Mouse (Mus musculus): ENCODE measurements around the gene Ccdc158. TPM values are rescaled to one million over a fixed set of nuclear protein-coding genes. Genes with fewer than 3 reads are reported as not detected.

The Ccdc158 gene
- polyA plus RNA-seq, 1 experiment, result 0.21 TPM

DNA sequence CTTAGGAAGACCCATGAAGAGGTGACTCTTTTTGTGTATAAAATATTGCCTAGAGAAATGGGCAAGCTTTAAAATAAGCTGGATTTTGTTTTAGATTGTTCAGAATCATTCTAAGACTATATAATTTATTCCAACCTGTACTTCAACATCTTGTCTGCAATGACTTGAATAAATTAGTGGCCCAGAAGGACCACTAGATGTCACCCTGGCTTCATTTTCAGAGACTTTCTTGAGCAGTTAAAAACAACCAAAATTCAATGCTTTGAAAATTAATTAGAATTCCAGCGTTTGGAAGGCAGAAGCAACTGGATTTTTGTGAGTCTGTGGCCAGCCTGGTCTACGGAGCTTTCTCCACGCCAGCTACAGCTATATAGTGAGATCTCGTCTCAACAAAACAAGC, 4.4 kb upstream of the Ccdc158 start:
- H3K27me3 ChIP-seq (ENCODE audit: control insufficient read depth, insufficient read depth, low read length), result peaks cover 9% of the 10 kb centered on the region; the same call in 1 of the 2 replicates
- H3K4me3 ChIP-seq (ENCODE audit: extremely low read depth, insufficient read depth, insufficient read length), result no peak overlapping the region
- no peaks in the 10 kb centered on the region for H3K36me3 ChIP-seq (ENCODE audit: control insufficient read depth, insufficient read depth, low read length)
- 38% methylated on average over 4 of the region's 4 CpGs for WGBS
- peaks cover 8% of the 10 kb centered on the region for H3K4me1 ChIP-seq (ENCODE audit: control insufficient read depth, insufficient read depth, insufficient read length)
- no peak for DNase-seq (ENCODE audit: low read depth in 1 of 2, low spot score in 2 of 2)
- TF ChIP-seq POLR2A (IDR thresholded peaks at IDR 0.05; ENCODE audit: low read depth, low read length), result no peak
- no peak for TF ChIP-seq CTCF (IDR thresholded peaks at IDR 0.05; ENCODE audit: extremely low read depth, insufficient read depth, insufficient read length, insufficient replicate concordance)
- H3K27ac ChIP-seq (ENCODE audit: insufficient read depth, low read length), result no peak overlapping the region

GRCm38 (mm10) chr5:92675574-92675920, 476 bp upstream of the Ccdc158 start:
- Histone ChIP-seq H3K27me3 (ENCODE audit: control insufficient read depth, insufficient read depth, low read length) (0 out of 2 replicates have a peak, but pooled peaks cover 2% of the 10 kb centered on the region), H3K4me1 (ENCODE audit: control insufficient read depth, insufficient read depth, insufficient read length) (peaks cover 8% of the 10 kb centered on the region), H3K27ac (ENCODE audit: insufficient read depth, low read length) (no peak overlapping the region), H3K4me3 (ENCODE audit: extremely low read depth, insufficient read depth, insufficient read length) (peak overlapping the region; percentile 50), H3K36me3 (ENCODE audit: control insufficient read depth, insufficient read depth, low read length) (no peaks in the 10 kb centered on the region)
- no peak for DNase-seq (ENCODE audit: low read depth in 1 of 2, low spot score in 2 of 2)
- 5% methylated on average over 9 of the region's 9 CpGs for WGBS
- no peak for TF ChIP-seq POLR2A (IDR thresholded peaks at IDR 0.05; ENCODE audit: low read depth, low read length)
- no peak for TF ChIP-seq CTCF (IDR thresholded peaks at IDR 0.05; ENCODE audit: extremely low read depth, insufficient read depth, insufficient read length, insufficient replicate concordance)

GRCm38 (mm10) chr5:92666860-92667259, 8.2 kb downstream of the Ccdc158 start:
- no peaks in the 10 kb centered on the region for H3K36me3 ChIP-seq (ENCODE audit: control insufficient read depth, insufficient read depth, low read length)
- TF ChIP-seq CTCF (IDR thresholded peaks at IDR 0.05; ENCODE audit: extremely low read depth, insufficient read depth, insufficient read length, insufficient replicate concordance), result no peak
- no peak for TF ChIP-seq POLR2A (IDR thresholded peaks at IDR 0.05; ENCODE audit: low read depth, low read length)
- no peak overlapping the region for H3K4me3 ChIP-seq (ENCODE audit: extremely low read depth, insufficient read depth, insufficient read length)
- WGBS, result 71% methylated on average over 5 of the region's 5 CpGs
- no peaks in the 10 kb centered on the region for H3K27me3 ChIP-seq (ENCODE audit: control insufficient read depth, insufficient read depth, low read length)
- DNase-seq (ENCODE audit: low read depth in 1 of 2, low spot score in 2 of 2), result no peak
- H3K27ac ChIP-seq (ENCODE audit: insufficient read depth, low read length), result no peak overlapping the region
- no peaks in the 10 kb centered on the region for H3K4me1 ChIP-seq (ENCODE audit: control insufficient read depth, insufficient read depth, insufficient read length)

GRCm38 (mm10) chr5:92664321-92664720, 10.8 kb downstream of the Ccdc158 start:
- 86% methylated on average over 2 of the region's 2 CpGs for WGBS
- Histone ChIP-seq H3K27me3 (ENCODE audit: control insufficient read depth, insufficient read depth, low read length) (no peaks in the 10 kb centered on the region), H3K27ac (ENCODE audit: insufficient read depth, low read length) (no peak overlapping the region), H3K36me3 (ENCODE audit: control insufficient read depth, insufficient read depth, low read length) (no peaks in the 10 kb centered on the region), H3K4me3 (ENCODE audit: extremely low read depth, insufficient read depth, insufficient read length) (no peak overlapping the region), H3K4me1 (ENCODE audit: control insufficient read depth, insufficient read depth, insufficient read length) (no peaks in the 10 kb centered on the region)
- DNase-seq (ENCODE audit: low read depth in 1 of 2, low spot score in 2 of 2), result no peak
- TF ChIP-seq POLR2A (IDR thresholded peaks at IDR 0.05; ENCODE audit: low read depth, low read length) (no peak), CTCF (IDR thresholded peaks at IDR 0.05; ENCODE audit: extremely low read depth, insufficient read depth, insufficient read length, insufficient replicate concordance) (no peak)

GRCm38 (mm10) chr5:92656256-92656655, 18.8 kb downstream of the Ccdc158 start:
- H3K4me3 ChIP-seq (ENCODE audit: extremely low read depth, insufficient read depth, insufficient read length), result no peak overlapping the region
- TF ChIP-seq CTCF (IDR thresholded peaks at IDR 0.05; ENCODE audit: extremely low read depth, insufficient read depth, insufficient read length, insufficient replicate concordance) (peak; percentile 62; the same call in 1 of the 2 replicates), POLR2A (IDR thresholded peaks at IDR 0.05; ENCODE audit: low read depth, low read length) (no peak)
- no peak overlapping the region for H3K27ac ChIP-seq (ENCODE audit: insufficient read depth, low read length)
- H3K36me3 ChIP-seq (ENCODE audit: control insufficient read depth, insufficient read depth, low read length), result no peaks in the 10 kb centered on the region
- H3K27me3 ChIP-seq (ENCODE audit: control insufficient read depth, insufficient read depth, low read length), result no peaks in the 10 kb centered on the region
- peak; percentile 26 to 71 for DNase-seq (ENCODE audit: low read depth in 1 of 2, low spot score in 2 of 2)
- H3K4me1 ChIP-seq (ENCODE audit: control insufficient read depth, insufficient read depth, insufficient read length), result no peaks in the 10 kb centered on the region
- 0% methylated on average over 1 of the region's 1 CpGs for WGBS

DNA sequence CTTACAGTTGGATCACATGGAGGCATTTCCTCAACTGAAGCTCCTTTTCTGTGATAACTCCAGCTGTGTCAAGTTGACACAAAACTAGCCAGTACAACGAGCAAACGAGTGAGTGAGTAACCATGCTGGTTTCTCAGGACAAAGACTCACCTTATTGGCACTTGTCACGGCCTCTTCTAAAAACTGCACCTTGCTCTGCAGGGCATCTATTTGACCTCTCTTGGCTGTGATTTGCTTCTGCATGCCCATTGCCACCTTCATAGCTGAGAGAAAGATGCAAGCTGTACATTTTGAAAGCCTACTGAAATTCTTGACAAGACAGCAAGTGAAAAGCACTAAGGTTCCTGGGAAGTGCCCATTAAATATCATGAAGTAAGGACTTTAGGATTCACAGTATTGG, 34.2 kb downstream of the Ccdc158 start:
- Histone ChIP-seq H3K4me3 (ENCODE audit: extremely low read depth, insufficient read depth, insufficient read length) (no peak overlapping the region), H3K27me3 (ENCODE audit: control insufficient read depth, insufficient read depth, low read length) (no peaks in the 10 kb centered on the region), H3K36me3 (ENCODE audit: control insufficient read depth, insufficient read depth, low read length) (no peaks in the 10 kb centered on the region), H3K27ac (ENCODE audit: insufficient read depth, low read length) (no peak overlapping the region), H3K4me1 (ENCODE audit: control insufficient read depth, insufficient read depth, insufficient read length) (no peaks in the 10 kb centered on the region)
- no peak for TF ChIP-seq POLR2A (IDR thresholded peaks at IDR 0.05; ENCODE audit: low read depth, low read length)
- no peak for TF ChIP-seq CTCF (IDR thresholded peaks at IDR 0.05; ENCODE audit: extremely low read depth, insufficient read depth, insufficient read length, insufficient replicate concordance)
- DNase-seq (ENCODE audit: low read depth in 1 of 2, low spot score in 2 of 2), result no peak
- WGBS, result 91% methylated on average over 3 of the region's 3 CpGs

- H3K4me1 ChIP-seq (ENCODE audit: control insufficient read depth, insufficient read depth, insufficient read length), result no peaks in the 10 kb centered on the region
- no peak overlapping the region for H3K4me3 ChIP-seq (ENCODE audit: extremely low read depth, insufficient read depth, insufficient read length)
- H3K36me3 ChIP-seq (ENCODE audit: control insufficient read depth, insufficient read depth, low read length), result no peaks in the 10 kb centered on the region
- no peak overlapping the region for H3K27ac ChIP-seq (ENCODE audit: insufficient read depth, low read length)
- no peak for TF ChIP-seq CTCF (IDR thresholded peaks at IDR 0.05; ENCODE audit: extremely low read depth, insufficient read depth, insufficient read length, insufficient replicate concordance)
- TF ChIP-seq POLR2A (IDR thresholded peaks at IDR 0.05; ENCODE audit: low read depth, low read length), result no peak
- DNase-seq (ENCODE audit: low read depth in 1 of 2, low spot score in 2 of 2), result no peak
- WGBS, result 91% methylated on average over 5 of the region's 5 CpGs
- no peaks in the 10 kb centered on the region for H3K27me3 ChIP-seq (ENCODE audit: control insufficient read depth, insufficient read depth, low read length)
Measured at GRCm38 (mm10) chr5:92635891-92636290, 39.2 kb downstream of the Ccdc158 start.

Measured in spleen, adult 2 months (tissue).